Mouse (Mus musculus): ENCODE data around the gene 1500011B03Rik. TPM values are rescaled to one million over a fixed set of nuclear protein-coding genes. Genes with fewer than 3 reads are reported as not detected.
A peak's percentile ranks its signal among the peaks of the same experiment; 100 is the strongest.

Gene 1500011B03Rik
- total and polyA plus RNA-seq, 3 experiments = 0.94 to 12.0 (median 2.0) TPM

GRCm38 (mm10) chr5:114780912-114781311, 42.4 kb downstream of the 1500011B03Rik start:
- Histone ChIP-seq H3K4me1 (ENCODE audit: insufficient read depth, low read depth, low read length) (peaks cover 87% of the 10 kb centered on the region), H3K4me3 (ENCODE audit: low read depth, low read length) (peak overlapping the region; percentile 64; the same call in 1 of the 2 replicates), H3K9me3 (replicated peaks) (no peaks in the 10 kb centered on the region), H3K27me3 (ENCODE audit: insufficient read depth, low read length) (no peaks in the 10 kb centered on the region), H3K36me3 (replicated peaks) (peaks cover 77% of the 10 kb centered on the region)
- no peak for TF ChIP-seq POLR2AphosphoS5 (IDR thresholded peaks at IDR 0.05; ENCODE audit: insufficient replicate concordance, low read depth, low read length)
- DNase-seq (ENCODE audit: low spot score) = no peak
- no peak for ATAC-seq (ENCODE audit: extremely low read depth, insufficient number of reproducible peaks, low FRiP score, poor library complexity, severe bottlenecking)

- DNase-seq (ENCODE audit: low spot score) (no peak), ATAC-seq (ENCODE audit: extremely low read depth, insufficient number of reproducible peaks, low FRiP score, poor library complexity, severe bottlenecking) (no peak)
- peaks cover 68% of the 10 kb centered on the region for H3K36me3 ChIP-seq (replicated peaks)
- peak overlapping the region; percentile 64; the same call in 1 of the 2 replicates for H3K4me3 ChIP-seq (ENCODE audit: low read depth, low read length)
- H3K9me3 ChIP-seq (replicated peaks) = no peaks in the 10 kb centered on the region
- TF ChIP-seq GATA1 (IDR thresholded peaks at IDR 0.05; ENCODE audit: borderline replicate concordance, low read length) = no peak
- no peak for TF ChIP-seq GATA2 (IDR thresholded peaks at IDR 0.05; ENCODE audit: borderline replicate concordance, low read depth, low read length)
- no peak for TF ChIP-seq TAL1 (conservative IDR thresholded peaks at IDR 0.05; ENCODE audit: low read depth, low read length)
- TF ChIP-seq POLR2AphosphoS5 (IDR thresholded peaks at IDR 0.05; ENCODE audit: insufficient replicate concordance, low read depth, low read length) = no peak
- no peak for TF ChIP-seq CTCF (IDR thresholded peaks at IDR 0.05; ENCODE audit: low read depth, low read length)
- no peaks in the 10 kb centered on the region for H3K27me3 ChIP-seq (ENCODE audit: insufficient read depth, low read length)
- H3K4me1 ChIP-seq (ENCODE audit: insufficient read depth, low read depth, low read length) = peaks cover 78% of the 10 kb centered on the region
These were observed 43.2 kb downstream of the 1500011B03Rik start for GRCm38 (mm10) chr5:114779956-114780489.

GRCm38 (mm10) chr5:114776174-114776573, 47.1 kb downstream of the 1500011B03Rik start:
- peak; percentile 39 for TF ChIP-seq TAL1 (conservative IDR thresholded peaks at IDR 0.05; ENCODE audit: low read depth, low read length)
- TF ChIP-seq CTCF (IDR thresholded peaks at IDR 0.05; ENCODE audit: low read depth, low read length) = no peak
- Histone ChIP-seq H3K36me3 (replicated peaks) (peaks cover 43% of the 10 kb centered on the region), H3K4me1 (ENCODE audit: insufficient read depth, low read depth, low read length) (peaks cover 62% of the 10 kb centered on the region), H3K27me3 (ENCODE audit: insufficient read depth, low read length) (no peaks in the 10 kb centered on the region), H3K4me3 (ENCODE audit: low read depth, low read length) (peak overlapping the region; percentile 98), H3K9me3 (replicated peaks) (no peaks in the 10 kb centered on the region)
- ATAC-seq (ENCODE audit: extremely low read depth, insufficient number of reproducible peaks, low FRiP score, poor library complexity, severe bottlenecking) = no peak
- no peak for DNase-seq (ENCODE audit: low spot score)

GRCm38 (mm10) chr5:114775056-114775979, 48.0 kb downstream of the 1500011B03Rik start, which contains the start of gene Git2:
Gene Git2 (minus strand): TSS chr5:114775517.
- no peak for ATAC-seq (ENCODE audit: extremely low read depth, insufficient number of reproducible peaks, low FRiP score, poor library complexity, severe bottlenecking)
- H3K9me3 ChIP-seq (replicated peaks) = no peaks in the 10 kb centered on the region
- H3K4me3 ChIP-seq (ENCODE audit: low read depth, low read length) = peak within 1 kb of the TSS; percentile 98
- TF ChIP-seq GATA1 (IDR thresholded peaks at IDR 0.05; ENCODE audit: borderline replicate concordance, low read length) = no peak
- TF ChIP-seq POLR2AphosphoS5 (IDR thresholded peaks at IDR 0.05; ENCODE audit: insufficient replicate concordance, low read depth, low read length) = no peak
- no peak for TF ChIP-seq TAL1 (conservative IDR thresholded peaks at IDR 0.05; ENCODE audit: low read depth, low read length)
- TF ChIP-seq CTCF (IDR thresholded peaks at IDR 0.05; ENCODE audit: low read depth, low read length) = no peak
- peaks cover 61% of the 10 kb centered on the region for H3K4me1 ChIP-seq (ENCODE audit: insufficient read depth, low read depth, low read length)
- peaks cover 43% of the 10 kb centered on the region for H3K36me3 ChIP-seq (replicated peaks)
- no peak for DNase-seq (ENCODE audit: low spot score)
- no peaks in the 10 kb centered on the region for H3K27me3 ChIP-seq (ENCODE audit: insufficient read depth, low read length)

- TF ChIP-seq GATA1 (IDR thresholded peaks at IDR 0.05; ENCODE audit: borderline replicate concordance, low read length) (no peak), POLR2AphosphoS5 (IDR thresholded peaks at IDR 0.05; ENCODE audit: insufficient replicate concordance, low read depth, low read length) (no peak), GATA2 (IDR thresholded peaks at IDR 0.05; ENCODE audit: borderline replicate concordance, low read depth, low read length) (no peak), CTCF (IDR thresholded peaks at IDR 0.05; ENCODE audit: low read depth, low read length) (no peak), TAL1 (conservative IDR thresholded peaks at IDR 0.05; ENCODE audit: low read depth, low read length) (no peak)
- Histone ChIP-seq H3K36me3 (replicated peaks) (peaks cover 43% of the 10 kb centered on the region), H3K27me3 (ENCODE audit: insufficient read depth, low read length) (no peaks in the 10 kb centered on the region), H3K9me3 (replicated peaks) (no peaks in the 10 kb centered on the region), H3K4me3 (ENCODE audit: low read depth, low read length) (peak within 1 kb of the TSS; percentile 98), H3K4me1 (ENCODE audit: insufficient read depth, low read depth, low read length) (peaks cover 61% of the 10 kb centered on the region)
- ATAC-seq (ENCODE audit: extremely low read depth, insufficient number of reproducible peaks, low FRiP score, poor library complexity, severe bottlenecking) (peak; percentile 11; the same call in 1 of the 2 replicates), DNase-seq (ENCODE audit: low spot score) (peak; percentile 72)
These were observed 48.7 kb downstream of the 1500011B03Rik start, which contains the start of gene Ankrd13a for GRCm38 (mm10) chr5:114774403-114775051. Gene Ankrd13a (plus strand): TSS chr5:114774677.

- no peaks in the 10 kb centered on the region for H3K9me3 ChIP-seq (replicated peaks)
- ATAC-seq (ENCODE audit: extremely low read depth, insufficient number of reproducible peaks, low FRiP score, poor library complexity, severe bottlenecking) = no peak
- no peak for DNase-seq (ENCODE audit: low spot score)
- peaks cover 44% of the 10 kb centered on the region for H3K36me3 ChIP-seq (replicated peaks)
- H3K27me3 ChIP-seq (ENCODE audit: insufficient read depth, low read length) = no peaks in the 10 kb centered on the region
- H3K4me3 ChIP-seq (ENCODE audit: low read depth, low read length) = peak overlapping the region; percentile 98
- TF ChIP-seq CTCF (IDR thresholded peaks at IDR 0.05; ENCODE audit: low read depth, low read length) (no peak), TAL1 (conservative IDR thresholded peaks at IDR 0.05; ENCODE audit: low read depth, low read length) (no peak), POLR2AphosphoS5 (IDR thresholded peaks at IDR 0.05; ENCODE audit: insufficient replicate concordance, low read depth, low read length) (peak; percentile 24; the same call in 1 of the 2 replicates)
- H3K4me1 ChIP-seq (ENCODE audit: insufficient read depth, low read depth, low read length) = peaks cover 59% of the 10 kb centered on the region
These were observed 49.5 kb downstream of the 1500011B03Rik start for GRCm38 (mm10) chr5:114773780-114774179.

Measured in G1E (cell line).